Mouse (Mus musculus) small intestine, adult 2 months (tissue): ENCODE data around the gene Arid2.

Experiments used
- CTCF ChIP-seq: fragments of 200-500 bp; IDR thresholded peaks from 2 replicates; pipeline ENCODE4 v1.5.1; 2012; ENCODE audit warnings: low read depth, mild to moderate bottlenecking, control low read depth, inconsistent platforms, low read length, moderate library complexity, mixed read lengths; ENCODE audit not compliant: insufficient replicate concordance, insufficient read length; ENCODE audit errors: extremely low read depth
- POLR2A ChIP-seq: fragments of 200-500 bp; IDR thresholded peaks from 2 replicates; pipeline ENCODE4 v1.6.1; 2012; ENCODE audit warnings: low read depth, mild to moderate bottlenecking, control low read depth, inconsistent platforms, low read length, moderate library complexity

DNA sequence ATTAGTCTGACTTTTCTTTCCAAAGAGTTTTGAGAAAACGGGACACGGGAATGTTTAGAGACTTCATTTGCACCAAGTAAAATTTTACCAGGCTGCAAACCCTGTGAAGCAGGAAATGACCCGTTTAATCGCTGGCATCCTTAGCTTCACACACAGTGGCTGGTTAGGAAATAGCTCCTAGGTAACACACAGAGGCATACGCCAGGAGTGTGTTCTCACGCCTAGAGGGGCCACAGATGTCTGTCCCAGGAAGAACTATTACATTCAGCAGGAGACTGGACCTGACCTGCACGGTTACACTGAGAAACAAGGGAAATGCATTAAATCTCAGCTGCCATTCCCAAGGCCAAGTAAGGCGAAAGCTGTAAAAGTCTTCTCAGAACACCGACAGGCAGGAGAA lies 18.7 kb upstream of the Arid2 start:
- TF ChIP-seq POLR2A = no peak
- TF ChIP-seq CTCF = no peak
